Comparison of ENCODE assay signal across 1 mouse cellular context in the genomic region with DNA sequence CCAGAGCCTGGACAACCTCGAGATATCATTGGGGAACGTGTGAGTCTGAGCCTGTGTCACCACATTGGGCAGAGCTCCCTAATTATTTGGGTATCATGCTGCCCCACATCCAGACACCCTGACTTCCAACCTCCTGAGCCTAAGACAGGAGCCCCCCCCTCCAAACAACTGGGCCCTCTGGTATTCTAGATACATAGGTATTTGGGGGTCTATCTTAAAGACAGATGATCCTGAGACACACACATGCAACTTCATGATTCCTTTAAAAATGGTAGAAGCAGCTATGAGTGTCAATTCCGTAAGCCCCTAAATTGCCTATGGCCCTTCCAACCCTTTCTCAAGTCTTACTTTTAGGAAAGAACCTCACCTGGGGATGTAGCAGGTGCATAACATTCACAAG.
TF ChIP-seq lines count a peak whose summit lies in the region.

No protein-coding gene starts in this region.

TF ChIP-seq in CH12.LX, 34 proteins besides CTCF, POLR2A, EP300 and RAD21 (continued from another document):
- no peak for TF ChIP-seq IRF4 (IDR thresholded peaks at IDR 0.05; ENCODE audit: low read depth, low read length)
- TF ChIP-seq JUN (IDR thresholded peaks at IDR 0.05; ENCODE audit: insufficient read depth, low read depth, low read length): no peak
- no peak for TF ChIP-seq KAT2A (IDR thresholded peaks at IDR 0.05; ENCODE audit: insufficient replicate concordance, low read length)
- TF ChIP-seq POLR2AphosphoS2 (IDR thresholded peaks at IDR 0.05; ENCODE audit: low read depth, low read length): no peak
- no peak for TF ChIP-seq NELFE (IDR thresholded peaks at IDR 0.05; ENCODE audit: low read depth, low read length)
